Mouse (Mus musculus) myocyte (in vitro differentiated cells): ENCODE measurements around the gene Krt16.

Experiments used
- CEBPB ChIP-seq: IDR thresholded peaks from 2 replicates; pipeline ENCODE4 v1.6.1; 2011; ENCODE audit warnings: mild to moderate bottlenecking, moderate library complexity; ENCODE audit not compliant: poor library complexity, insufficient read depth, severe bottlenecking
- MAX ChIP-seq: IDR thresholded peaks from one replicate; pipeline ENCODE4 v1.6.1; 2011; ENCODE audit warnings: low read depth, mild to moderate bottlenecking, control low read depth
- POLR2A ChIP-seq: IDR thresholded peaks from one replicate; pipeline ENCODE4 v1.6.1; 2011; ENCODE audit warnings: low read depth, mild to moderate bottlenecking, control low read depth, moderate library complexity; ENCODE audit not compliant: insufficient read length
- POLR2AphosphoS2 ChIP-seq: IDR thresholded peaks from one replicate; pipeline ENCODE4 v1.6.1; 2011; ENCODE audit warnings: low read depth, control low read depth; ENCODE audit not compliant: insufficient read length
- SRF ChIP-seq: IDR thresholded peaks from one replicate; pipeline ENCODE4 v1.6.1; 2011; ENCODE audit warnings: low read depth; ENCODE audit not compliant: control insufficient read depth, insufficient read length
- TCF3 ChIP-seq: IDR thresholded peaks from one replicate; pipeline ENCODE4 v1.6.1; 2011; ENCODE audit warnings: low read depth, control low read depth; ENCODE audit not compliant: insufficient read length

GRCm38 (mm10) chr11:100262058-100262980 is 13.6 kb upstream of the Krt16 start:
- no peak for TF ChIP-seq CEBPB
- no peak for TF ChIP-seq POLR2A
- no peak for TF ChIP-seq TCF3
- TF ChIP-seq SRF, result no peak
- TF ChIP-seq MAX, result no peak
- no peak for TF ChIP-seq POLR2AphosphoS2
